Mouse (Mus musculus) heart, postnatal 0 days (tissue): ENCODE measurements around the gene Nxph1.

Experiments used
- CTCF ChIP-seq: IDR thresholded peaks from 2 replicates; pipeline ENCODE4 v1.5.1; 2016; ENCODE audit warnings: antibody characterized with exemption, control low read depth, low read depth
- EP300 ChIP-seq: IDR thresholded peaks from 2 replicates; pipeline ENCODE4 v1.6.1; 2016; ENCODE audit warnings: antibody characterized with exemption, low read depth

GRCm38 (mm10) chr6:9026631-9027030 is 78.4 kb downstream of the Nxph1 start:
- no peak for TF ChIP-seq EP300
- no peak for TF ChIP-seq CTCF
